Mouse (Mus musculus) macrophage (primary cell): ENCODE measurements around the gene 2510009E07Rik. TPM values are rescaled to one million over a fixed set of nuclear protein-coding genes. Genes with fewer than 3 reads are reported as not detected.

Experiments
- H3K27ac ChIP-seq: fragments of 350-480 bp; formaldehyde crosslinking; 2 replicates; pipeline ENCODE4 v1.9.0; 2021
- H3K36me3 ChIP-seq: fragments of 350-480 bp; formaldehyde crosslinking; 2 replicates; pipeline ENCODE4 v1.9.0; 2021; ENCODE audit errors: inconsistent target
- H3K4me3 ChIP-seq: fragments of 350-480 bp; formaldehyde crosslinking; 2 replicates; pipeline ENCODE4 v1.9.0; 2021; ENCODE audit errors: inconsistent target
- H3K79me2 ChIP-seq: fragments of 350-480 bp; formaldehyde crosslinking; 2 replicates; pipeline ENCODE4 v1.9.0; 2021; ENCODE audit errors: inconsistent target
- WGBS: methylation state at CpG from one replicate; pipeline ENCODE4 v1.1.7; 2026; ENCODE audit warnings: inconsistent platforms; ENCODE audit not compliant: missing documents; 5-methylcytosine and 5-hydroxymethylcytosine counted together
- polyA plus RNA-seq: library from polyadenylated mRNA; stranded (reverse); fragments of 250-400 nt; gene quantifications from 3 replicates; pipeline ENCODE4 v1.2.4, GENCODE M21; 2018; ENCODE audit warnings: inconsistent platforms

2510009E07Rik gene
- polyA plus RNA-seq, 1 experiment from 2014 or later, result 7.7 TPM

DNA sequence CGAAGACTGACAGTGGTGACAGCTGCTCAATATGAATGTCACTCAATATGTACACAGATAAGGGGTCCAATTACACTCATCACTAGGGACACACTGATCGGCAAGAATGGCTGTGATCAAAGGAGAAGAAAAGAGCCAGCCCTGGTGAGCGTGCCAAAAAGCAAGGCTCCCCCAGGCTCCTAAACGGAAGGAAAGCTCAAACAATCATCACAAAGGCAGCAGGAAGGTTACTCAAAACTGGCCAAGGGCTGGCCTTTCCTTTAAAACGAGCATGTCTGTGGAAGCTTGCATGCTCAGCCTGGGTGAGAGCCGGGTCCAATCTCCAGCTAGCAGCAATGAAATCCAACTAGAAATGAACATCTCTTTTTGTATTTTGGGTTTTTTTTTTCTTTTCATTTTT lies 39.2 kb downstream of the 2510009E07Rik start:
- Histone ChIP-seq H3K27ac (no peak overlapping the region), H3K36me3 (no peaks in the 10 kb centered on the region), H3K4me3 (no peak overlapping the region), H3K79me2 (no peaks in the 10 kb centered on the region)
- 87% methylated on average over 6 of the region's 6 CpGs for WGBS

DNA sequence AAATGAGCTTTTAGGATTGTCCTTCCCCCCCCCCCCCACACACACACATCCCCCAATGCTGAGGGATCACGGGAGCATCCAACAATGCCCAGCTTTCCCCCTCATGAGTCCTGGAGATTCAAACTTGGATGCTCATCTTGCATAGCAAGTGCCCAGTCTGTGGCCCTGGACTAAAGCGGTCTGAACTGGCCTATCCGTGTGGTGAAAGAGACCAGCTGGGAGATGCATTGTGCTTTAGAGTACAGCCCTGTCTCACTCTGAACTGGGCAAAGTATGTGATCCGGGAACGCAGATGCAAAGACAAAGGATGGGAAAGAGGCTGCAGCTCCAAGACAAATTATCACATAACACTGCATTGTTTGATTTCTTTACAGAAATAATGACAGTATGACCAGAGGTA lies 40.1 kb downstream of the 2510009E07Rik start:
- H3K36me3 ChIP-seq, result no peaks in the 10 kb centered on the region
- no peak overlapping the region for H3K27ac ChIP-seq
- WGBS, result 88% methylated on average over 4 of the region's 5 CpGs
- no peaks in the 10 kb centered on the region for H3K79me2 ChIP-seq
- no peak overlapping the region for H3K4me3 ChIP-seq

- Histone ChIP-seq H3K27ac (no peak overlapping the region), H3K36me3 (no peaks in the 10 kb centered on the region), H3K4me3 (no peak overlapping the region), H3K79me2 (no peaks in the 10 kb centered on the region)
- WGBS, result 89% methylated on average over 15 of the region's 15 CpGs
Observed at GRCm38 (mm10) chr16:21653151-21653550, 41.3 kb downstream of the 2510009E07Rik start.

GRCm38 (mm10) chr16:21651161-21651560 lies 43.3 kb downstream of the 2510009E07Rik start:
- WGBS, result 94% methylated on average over 4 of the region's 4 CpGs
- H3K36me3 ChIP-seq, result no peaks in the 10 kb centered on the region
- H3K4me3 ChIP-seq, result no peak overlapping the region
- no peaks in the 10 kb centered on the region for H3K79me2 ChIP-seq
- H3K27ac ChIP-seq, result no peak overlapping the region

- H3K27ac ChIP-seq, result no peak overlapping the region
- no peak overlapping the region for H3K4me3 ChIP-seq
- no peaks in the 10 kb centered on the region for H3K79me2 ChIP-seq
- H3K36me3 ChIP-seq, result no peaks in the 10 kb centered on the region
- WGBS, result 96% methylated on average over 3 of the region's 3 CpGs
Observed at GRCm38 (mm10) chr16:21650289-21650688, 44.2 kb downstream of the 2510009E07Rik start.

- Histone ChIP-seq H3K79me2 (no peaks in the 10 kb centered on the region), H3K27ac (no peak overlapping the region), H3K4me3 (no peak overlapping the region), H3K36me3 (no peaks in the 10 kb centered on the region)
- WGBS, result 65% methylated on average over 3 of the region's 4 CpGs
Observed at GRCm38 (mm10) chr16:21648800-21649199, 45.7 kb downstream of the 2510009E07Rik start.

- H3K27ac ChIP-seq, result no peak overlapping the region
- no peaks in the 10 kb centered on the region for H3K79me2 ChIP-seq
- WGBS, result 97% methylated on average over 3 of the region's 3 CpGs
- no peaks in the 10 kb centered on the region for H3K36me3 ChIP-seq
- H3K4me3 ChIP-seq, result no peak overlapping the region
Observed at GRCm38 (mm10) chr16:21646496-21646895, 48.0 kb downstream of the 2510009E07Rik start.

DNA sequence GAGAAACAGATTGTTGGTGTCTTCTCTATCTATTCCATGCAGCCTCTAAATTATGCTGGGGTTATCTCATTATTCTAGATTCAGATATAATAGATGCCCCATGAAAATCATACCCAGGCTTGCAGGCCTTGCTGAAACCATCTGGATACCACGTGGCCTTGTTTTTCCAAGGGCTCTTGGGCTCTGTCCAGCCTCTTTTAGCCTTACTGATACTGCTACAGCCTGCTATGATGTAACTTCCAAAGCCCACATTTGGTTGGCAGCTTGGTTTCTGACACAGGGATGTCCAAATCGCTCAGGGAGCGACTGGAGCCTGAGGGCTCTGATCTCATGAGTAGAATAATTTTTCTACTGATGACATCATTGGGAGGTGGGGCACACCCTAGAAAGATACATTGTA lies 48.5 kb downstream of the 2510009E07Rik start:
- Histone ChIP-seq H3K4me3 (no peak overlapping the region), H3K79me2 (no peaks in the 10 kb centered on the region), H3K36me3 (no peaks in the 10 kb centered on the region), H3K27ac (no peak overlapping the region)
- WGBS, result 100% methylated on average over 3 of the region's 3 CpGs

DNA sequence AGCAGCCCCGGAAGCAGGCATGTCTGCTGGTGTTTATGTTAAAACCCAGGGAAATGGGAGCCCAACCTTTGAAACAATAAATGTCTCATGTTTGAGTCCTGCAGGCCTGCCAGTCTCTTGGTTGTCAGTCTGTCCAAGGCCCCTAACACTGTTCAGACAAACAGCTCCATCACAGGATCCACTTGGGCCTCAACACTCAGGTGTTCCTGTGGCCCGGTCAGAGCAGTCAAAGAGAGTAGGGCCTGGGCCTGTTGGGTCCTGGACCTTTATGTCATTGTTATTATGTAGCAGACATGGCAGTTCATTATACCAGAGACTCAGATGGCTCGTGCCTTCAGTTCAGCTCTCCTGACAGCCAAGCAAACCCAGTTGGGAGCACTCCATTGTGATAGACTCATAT lies 49.9 kb downstream of the 2510009E07Rik start:
- no peak overlapping the region for H3K4me3 ChIP-seq
- no peaks in the 10 kb centered on the region for H3K79me2 ChIP-seq
- H3K36me3 ChIP-seq, result no peaks in the 10 kb centered on the region
- H3K27ac ChIP-seq, result no peak overlapping the region
- WGBS, result 100% methylated on average over 3 of the region's 3 CpGs

- no peaks in the 10 kb centered on the region for H3K36me3 ChIP-seq
- no peaks in the 10 kb centered on the region for H3K79me2 ChIP-seq
- WGBS, result 84% methylated on average over 17 of the region's 17 CpGs
- H3K4me3 ChIP-seq, result no peak overlapping the region
- no peak overlapping the region for H3K27ac ChIP-seq
Observed at GRCm38 (mm10) chr16:21644066-21644561, 50.4 kb downstream of the 2510009E07Rik start.

- no peak overlapping the region for H3K4me3 ChIP-seq
- WGBS, result 100% methylated on average over 2 of the region's 2 CpGs
- no peak overlapping the region for H3K27ac ChIP-seq
- no peaks in the 10 kb centered on the region for H3K79me2 ChIP-seq
- H3K36me3 ChIP-seq, result no peaks in the 10 kb centered on the region
Observed at GRCm38 (mm10) chr16:21643621-21644041, 50.8 kb downstream of the 2510009E07Rik start.

- no peak overlapping the region for H3K4me3 ChIP-seq
- 99% methylated on average over 5 of the region's 5 CpGs for WGBS
- H3K36me3 ChIP-seq, result no peaks in the 10 kb centered on the region
- peak overlapping the region; percentile 59 for H3K27ac ChIP-seq
- no peaks in the 10 kb centered on the region for H3K79me2 ChIP-seq
Observed at GRCm38 (mm10) chr16:21642906-21643305, 51.6 kb downstream of the 2510009E07Rik start.

DNA sequence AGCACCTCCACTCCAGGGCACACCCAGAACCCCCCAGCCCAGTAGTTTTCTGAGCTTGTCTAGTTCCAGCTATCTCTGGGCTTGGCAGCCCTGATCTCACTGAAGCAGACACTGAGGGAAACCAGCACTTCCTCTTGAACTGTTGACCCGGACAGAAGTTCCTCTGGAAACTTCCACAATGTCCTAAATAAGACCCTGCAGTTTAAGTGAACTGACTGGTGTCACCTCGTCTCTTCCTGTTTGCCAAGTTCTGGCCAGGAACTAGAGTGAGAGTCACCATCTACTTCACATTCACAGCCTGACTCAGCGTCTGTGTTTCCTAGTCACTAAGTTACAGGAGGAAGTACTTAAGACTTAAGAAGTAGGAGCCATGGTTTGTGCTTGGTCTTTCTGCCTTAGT lies 52.5 kb downstream of the 2510009E07Rik start:
- peak overlapping the region; percentile 68 for H3K27ac ChIP-seq
- no peaks in the 10 kb centered on the region for H3K79me2 ChIP-seq
- no peaks in the 10 kb centered on the region for H3K36me3 ChIP-seq
- 0% methylated on average over 3 of the region's 3 CpGs for WGBS
- no peak overlapping the region for H3K4me3 ChIP-seq

- no peak overlapping the region for H3K4me3 ChIP-seq
- H3K27ac ChIP-seq, result peak overlapping the region; percentile 68
- WGBS, result 74% methylated on average over 7 of the region's 7 CpGs
- H3K36me3 ChIP-seq, result no peaks in the 10 kb centered on the region
- H3K79me2 ChIP-seq, result no peaks in the 10 kb centered on the region
Observed at GRCm38 (mm10) chr16:21640766-21641499, 53.5 kb downstream of the 2510009E07Rik start.

GRCm38 (mm10) chr16:21637201-21637819 lies 57.2 kb downstream of the 2510009E07Rik start:
- H3K4me3 ChIP-seq, result no peak overlapping the region
- H3K36me3 ChIP-seq, result no peaks in the 10 kb centered on the region
- WGBS, result 75% methylated on average over 10 of the region's 11 CpGs
- no peak overlapping the region for H3K27ac ChIP-seq
- no peaks in the 10 kb centered on the region for H3K79me2 ChIP-seq
